Mouse (Mus musculus) embryonic fibroblast, embryonic 13.5 days (primary cell): ENCODE measurements around the gene Gimap9.

Experiments
- CTCF ChIP-seq: IDR thresholded peaks from 2 replicates; pipeline ENCODE4 v1.5.1; 2011; ENCODE audit warnings: mild to moderate bottlenecking, control low read depth, low read length, moderate library complexity, borderline replicate concordance; ENCODE audit not compliant: insufficient read depth
- POLR2A ChIP-seq: IDR thresholded peaks from 2 replicates; pipeline ENCODE4 v1.6.1; 2011; ENCODE audit warnings: low read depth, mild to moderate bottlenecking, control low read depth, low read length, moderate library complexity

DNA sequence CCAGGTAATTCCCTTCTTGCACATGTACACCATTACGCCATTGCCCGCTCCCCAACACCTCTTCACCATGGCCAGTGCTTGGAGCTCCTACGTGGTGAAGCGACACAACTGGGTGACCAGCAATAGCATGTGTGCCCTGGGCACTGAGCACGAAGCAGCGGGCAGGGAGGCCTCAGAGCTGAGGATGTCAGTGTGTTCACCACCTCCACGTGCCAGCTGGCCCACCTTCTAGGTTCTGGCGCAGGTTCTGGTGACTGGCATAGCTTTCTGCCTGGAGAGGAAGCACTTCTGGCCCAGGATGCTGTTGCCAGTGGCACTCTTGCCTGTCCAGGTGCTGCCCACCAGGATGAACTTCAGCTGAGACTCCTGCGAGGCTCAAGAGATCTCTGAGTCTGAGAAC, 10.5 kb upstream of the Gimap9 start:
- no peak for TF ChIP-seq POLR2A
- no peak for TF ChIP-seq CTCF
